14 mouse cellular contexts compared by ENCODE assay signal in the genomic region with DNA sequence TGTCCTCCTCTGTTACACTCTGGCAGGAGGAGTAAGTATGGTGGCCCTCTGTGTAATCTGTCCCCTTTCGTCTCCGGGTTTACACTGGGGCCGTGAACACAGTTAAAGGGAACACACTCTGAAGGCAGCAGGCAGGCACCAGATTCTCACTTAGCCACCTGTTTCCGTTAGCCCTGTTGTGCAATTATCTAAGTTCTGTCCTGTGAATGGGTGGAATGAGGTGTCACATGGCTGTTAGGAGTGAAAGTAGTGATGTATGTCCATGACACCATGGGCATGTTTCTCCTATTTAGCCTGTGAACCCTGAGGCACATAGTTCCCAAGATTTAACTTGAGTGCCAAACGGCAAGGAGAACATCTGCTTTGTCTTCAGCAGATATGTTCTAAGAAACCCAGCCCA. TPM values are rescaled to one million over a fixed set of nuclear protein-coding genes. Genes with fewer than 3 reads are reported as not detected.
DNase-seq lines count a peak whose midpoint lies in the region; ATAC-seq and TF ChIP-seq lines count a peak whose summit lies in the region.
"Had no signal": no experiment of that assay in that cellular context is flagged by ENCODE, and none has a peak within 500 bp of the region (broad histone marks: within the 10 kb centered on the region; RNA-seq: fewer than 3 reads in every experiment).

No protein-coding gene starts in this region.

- no peak for TF ChIP-seq POLR2A in MEL (IDR thresholded peaks at IDR 0.05; ENCODE audit: control insufficient read depth in 1 of 2, insufficient read depth in 1 of 2, low read depth in 1 of 2, low read length in 2 of 2, poor library complexity in 1 of 2)

- H3K9ac ChIP-seq in MEL (ENCODE audit: control insufficient read depth, low read depth, low read length, poor library complexity, severe bottlenecking) = no peak overlapping the region
- H3K9ac ChIP-seq in liver, postnatal 0 days (replicated peaks) = no peak overlapping the region
- H3K9ac ChIP-seq: hindbrain, embryonic 12.5 days; midbrain, embryonic 12.5 days; neural tube, embryonic 12.5 days had no signal

- no peak overlapping the region for H3K4me3 ChIP-seq in left cerebral cortex, adult 2 months
- 0 out of 4 replicates have a peak overlapping the region, but pooled peaks of 1 of the 2 experiments have one; percentile 6 for H3K4me3 ChIP-seq in MEL (ENCODE audit: control insufficient read depth in 1 of 2, insufficient read depth in 1 of 2, low read depth in 2 of 2, low read length in 2 of 2)
- no peak overlapping the region for H3K4me3 ChIP-seq in liver, postnatal 0 days (ENCODE audit: low read depth, low read length)
- H3K4me3 ChIP-seq: erythroblast, embryonic 14.5 days; hindbrain, embryonic 12.5 days; midbrain, embryonic 12.5 days; neural tube, embryonic 12.5 days had no signal

- intact Hi-C loops in left cerebral cortex, adult 2 months (cut with DNase I) = no loop called here
- intact Hi-C loops in left cerebral cortex, postnatal 14 days (cut with DNase I) = loop anchor here (5.0 kb wide), 1 partner anchor 53 kb away; no protein-coding TSS in a partner anchor

- no peak for TF ChIP-seq RAD21 in MEL (IDR thresholded peaks at IDR 0.05; ENCODE audit: low read depth, low read length)

- no peak for DNase-seq in left cerebral cortex, adult 2 months (ENCODE audit: extremely low spot score in 1 of 2, low spot score in 2 of 2)
- DNase-seq in left cerebral cortex, postnatal 14 days (ENCODE audit: low spot score in 2 of 2) = no peak
- peak; percentile 37 for DNase-seq in MEL (ENCODE audit: low read depth, low spot score)
- DNase-seq in liver, postnatal 0 days = no peak
- peak; percentile 65 for DNase-seq in thymus, postnatal 14 days
- DNase-seq in spleen, postnatal 36 days (ENCODE audit: low spot score in 2 of 2) = no peak
- DNase-seq in right cerebral cortex, postnatal 25 days = no peak
- DNase-seq in embryo, embryonic 11 days = no peak
- DNase-seq: adrenal gland, postnatal 14 days; kidney, adult 18-20 months had no signal

- TF ChIP-seq EP300 in MEL (IDR thresholded peaks at IDR 0.05; ENCODE audit: low read depth in 1 of 2, low read length in 2 of 2) = no peak
- no peak for TF ChIP-seq EP300 in liver, postnatal 0 days (IDR thresholded peaks at IDR 0.05; ENCODE audit: low read depth)

- peaks cover 10 to 11% of the 10 kb centered on the region in 2 experiments for H3K4me1 ChIP-seq in MEL (ENCODE audit: control insufficient read depth in 1 of 2, insufficient read depth in 2 of 2, low read length in 2 of 2)
- peaks cover 29% of the 10 kb centered on the region for H3K4me1 ChIP-seq in liver, postnatal 0 days (ENCODE audit: insufficient read depth)

- H3K79me2 ChIP-seq in MEL (ENCODE audit: control insufficient read depth, insufficient read depth, low read length, poor library complexity) = 0 out of 2 replicates have a peak, but pooled peaks cover 2% of the 10 kb centered on the region

- ATAC-seq in liver, postnatal 0 days = peak; percentile 75

- H3K9me3 ChIP-seq in MEL (replicated peaks; ENCODE audit: insufficient read depth, low read length) = no peaks in the 10 kb centered on the region
- H3K9me3 ChIP-seq in liver, postnatal 0 days (ENCODE audit: low read length) = no peaks in the 10 kb centered on the region
- H3K9me3 ChIP-seq: hindbrain, embryonic 12.5 days; midbrain, embryonic 12.5 days; neural tube, embryonic 12.5 days had no signal

- H3K27me3 ChIP-seq in MEL (ENCODE audit: control insufficient read depth in 1 of 2, insufficient read depth in 2 of 2, low read length in 2 of 2) = no peaks in the 10 kb centered on the region
- H3K27me3 ChIP-seq in liver, postnatal 0 days (ENCODE audit: insufficient read depth, low read length) = no peaks in the 10 kb centered on the region
- H3K27me3 ChIP-seq: hindbrain, embryonic 12.5 days; neural tube, embryonic 12.5 days had no signal

- no peak overlapping the region for H3K4me2 ChIP-seq in liver, postnatal 0 days (ENCODE audit: low read depth, low read length)
- H3K4me2 ChIP-seq: hindbrain, embryonic 12.5 days; midbrain, embryonic 12.5 days; neural tube, embryonic 12.5 days had no signal

- H3K36me3 ChIP-seq in MEL (ENCODE audit: control insufficient read depth in 1 of 2, insufficient read depth in 2 of 2, low read length in 2 of 2) = peaks cover 0 to 10% of the 10 kb centered on the region in 2 experiments; a peak in 2 of 4 replicates
- H3K36me3 ChIP-seq in liver, postnatal 0 days (replicated peaks; ENCODE audit: insufficient read depth, low read length) = no peaks in the 10 kb centered on the region
- H3K36me3 ChIP-seq: hindbrain, embryonic 12.5 days; midbrain, embryonic 12.5 days; neural tube, embryonic 12.5 days had no signal

- WGBS in liver, postnatal 0 days (ENCODE audit: insufficient replicate concordance) = 34% methylated on average over 5 of the region's 5 CpGs

- H3K27ac ChIP-seq in left cerebral cortex, adult 2 months = peak overlapping the region; percentile 72; the same call in 1 of the 2 replicates
- no peak overlapping the region for H3K27ac ChIP-seq in MEL (ENCODE audit: control insufficient read depth, low read depth, low read length)
- no peak overlapping the region for H3K27ac ChIP-seq in liver, postnatal 0 days (ENCODE audit: low read depth)
- H3K27ac ChIP-seq: hindbrain, embryonic 12.5 days; midbrain, embryonic 12.5 days; neural tube, embryonic 12.5 days had no signal

- no peak for TF ChIP-seq CTCF in left cerebral cortex, adult 2 months (IDR thresholded peaks at IDR 0.05)
- TF ChIP-seq CTCF in MEL (IDR thresholded peaks at IDR 0.05 in 2 of 3, conservative IDR thresholded peaks at IDR 0.05 in 1 of 3; ENCODE audit: control insufficient read depth in 1 of 3, insufficient read depth in 1 of 3, low read depth in 2 of 3, low read length in 3 of 3, poor library complexity in 1 of 3, severe bottlenecking in 1 of 3) = no peak
- no peak for TF ChIP-seq CTCF in liver, postnatal 0 days (IDR thresholded peaks at IDR 0.05; ENCODE audit: low read depth)

TF ChIP-seq in MEL, 35 proteins besides CTCF, POLR2A, EP300 and RAD21:
- no peak for TF ChIP-seq RCOR1 (IDR thresholded peaks at IDR 0.05; ENCODE audit: low read depth, low read length)
- TF ChIP-seq KAT2A (conservative IDR thresholded peaks at IDR 0.05; ENCODE audit: low read depth, low read length) = no peak
- peak; percentile 41; the same call in 1 of the 2 replicates for TF ChIP-seq USF1 (IDR thresholded peaks at IDR 0.05; ENCODE audit: low read depth, low read length)

RNA-seq across cellular contexts. Expression of a gene that starts 55.7 kb away (rescaled TPM):
- total RNA-seq in left cerebral cortex, adult 2 months (2021) = 10 to 100 TPM; 38.3 to 38.7 TPM
- 10 to 100 TPM; 33.4 to 33.7 TPM for total RNA-seq in left cerebral cortex, postnatal 14 days (2021)
- 9.2 and 9.4 TPM in 2 replicates for total RNA-seq in MEL (2012; rRNA removed)
- polyA plus RNA-seq in MEL (2012; ENCODE audit: insufficient read depth in 1 of 2, insufficient read length in 2 of 2, low read depth in 1 of 2, low replicate concordance in 2 of 2, missing spikeins in 1 of 2) = 10 to 100 TPM in 1 of 2 experiments, not detected in 1; 12.4 TPM
- 5.4 and 6.0 TPM in 2 replicates for polyA plus RNA-seq in liver, postnatal 0 days (2015; fragmentation: Nextera tagmentation; extraction: Ambion mirVana)

Comparison
In these comparisons a context has a peak if more than half of its experiments do, and no peak if none do; other contexts are left out.
1. DNase-seq: peak in MEL (single experiment) and thymus, postnatal 14 days (single experiment); none in left cerebral cortex, adult 2 months (0 of 2), left cerebral cortex, postnatal 14 days (0 of 2), liver, postnatal 0 days (single experiment), spleen, postnatal 36 days (0 of 2), right cerebral cortex, postnatal 25 days (single experiment) and embryo, embryonic 11 days (single experiment).